In the genomic region with DNA sequence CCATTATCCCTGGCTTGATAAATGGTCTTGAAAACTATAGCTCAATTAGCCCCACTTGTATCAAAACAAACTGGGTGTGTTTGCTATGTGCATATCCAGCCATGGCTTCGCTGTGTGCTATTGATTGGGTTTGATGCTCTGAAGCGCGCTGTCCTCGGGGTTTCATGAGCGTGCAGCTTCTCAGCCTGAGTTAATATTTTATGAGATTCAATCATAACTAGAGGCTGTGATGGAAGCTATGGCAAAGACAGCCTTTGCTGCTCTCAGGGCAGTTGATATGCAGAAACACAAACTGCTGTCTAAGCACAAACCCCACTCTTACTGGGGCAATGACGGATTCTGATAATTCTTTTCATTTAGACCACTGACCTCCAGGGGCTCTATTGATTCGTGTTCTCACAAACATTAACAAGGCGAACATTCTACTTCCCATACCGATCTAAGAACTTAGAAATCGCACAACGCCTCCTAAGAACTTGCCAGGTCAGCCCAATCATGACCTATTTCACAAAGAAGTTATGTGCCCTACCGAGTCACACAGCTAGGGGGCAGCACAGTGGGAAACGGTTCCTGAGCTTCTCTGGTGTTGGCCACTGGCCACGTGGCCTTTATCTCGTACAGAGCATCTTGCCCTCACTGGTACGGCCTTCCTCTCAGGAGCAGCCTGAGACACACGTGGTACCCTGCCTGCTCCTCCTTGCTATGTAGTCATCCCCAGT, we compare ENCODE assay signal across 17 mouse cellular contexts. TPM values are rescaled to one million over a fixed set of nuclear protein-coding genes. Genes with fewer than 3 reads are reported as not detected.
DNase-seq lines count a peak whose midpoint lies in the region; ATAC-seq lines count a peak whose summit lies in the region.
"Had no signal": no experiment of that assay in that cellular context is flagged by ENCODE, and none has a peak within 500 bp of the region (broad histone marks: within the 10 kb centered on the region; RNA-seq: fewer than 3 reads in every experiment).

No protein-coding gene starts in this region.

- H3K4me3 ChIP-seq in hindbrain, embryonic 15.5 days = no peak overlapping the region
- no peak overlapping the region for H3K4me3 ChIP-seq in hindbrain, embryonic 10.5 days
- no peak overlapping the region for H3K4me3 ChIP-seq in neural tube, embryonic 13.5 days
- no peak overlapping the region for H3K4me3 ChIP-seq in forebrain, embryonic 11.5 days (ENCODE audit: low read depth, low read length)
- H3K4me3 ChIP-seq: limb, embryonic 13.5 days; lung, embryonic 15.5 days; megakaryocyte, embryonic 14.5 days had no signal

- no peak overlapping the region for H3K4me2 ChIP-seq in hindbrain, embryonic 15.5 days
- H3K4me2 ChIP-seq in neural tube, embryonic 13.5 days = no peak overlapping the region
- no peak overlapping the region for H3K4me2 ChIP-seq in forebrain, embryonic 11.5 days (ENCODE audit: low read depth, low read length, severe bottlenecking)
- H3K4me2 ChIP-seq: limb, embryonic 13.5 days; lung, embryonic 15.5 days had no signal

- no peaks in the 10 kb centered on the region for H3K27me3 ChIP-seq in hindbrain, embryonic 15.5 days
- H3K27me3 ChIP-seq in hindbrain, embryonic 10.5 days (ENCODE audit: insufficient read depth, poor library complexity, severe bottlenecking) = no peaks in the 10 kb centered on the region
- no peaks in the 10 kb centered on the region for H3K27me3 ChIP-seq in neural tube, embryonic 13.5 days
- H3K27me3 ChIP-seq in forebrain, embryonic 11.5 days (ENCODE audit: control insufficient read depth, insufficient read depth, low read length) = no peaks in the 10 kb centered on the region
- H3K27me3 ChIP-seq: limb, embryonic 13.5 days; lung, embryonic 15.5 days had no signal

- ATAC-seq in hindbrain, embryonic 15.5 days (ENCODE audit: low FRiP score, low read depth) = peak; percentile 24; the same call in 1 of the 2 replicates
- peak; percentile 44; the same call in 1 of the 2 replicates for ATAC-seq in megakaryocyte-erythroid progenitor cell, adult 5-6 weeks (replicated peaks; ENCODE audit: low FRiP score, low TSS enrichment, poor library complexity, severe bottlenecking)
- 0 out of 2 replicates have a peak, but pooled peaks have one; percentile 36 for ATAC-seq in neural tube, embryonic 13.5 days (ENCODE audit: low read depth)
- no peak for ATAC-seq in forebrain, embryonic 11.5 days (replicated peaks; ENCODE audit: low FRiP score)
- ATAC-seq: CD4-positive, CD25-positive, alpha-beta regulatory T cell, adult 4 months had no signal

- H3K4me1 ChIP-seq in hindbrain, embryonic 15.5 days (replicated peaks) = peaks cover 6% of the 10 kb centered on the region; the same call in 1 of the 2 replicates
- no peaks in the 10 kb centered on the region; the same call in 1 of the 2 replicates for H3K4me1 ChIP-seq in hindbrain, embryonic 10.5 days (replicated peaks)
- peaks cover 8% of the 10 kb centered on the region; the same call in 1 of the 2 replicates for H3K4me1 ChIP-seq in neural tube, embryonic 13.5 days (replicated peaks)
- H3K4me1 ChIP-seq in forebrain, embryonic 11.5 days (replicated peaks; ENCODE audit: control insufficient read depth, insufficient read depth, low read length) = no peaks in the 10 kb centered on the region
- H3K4me1 ChIP-seq: lung, embryonic 15.5 days had no signal

- no peak for DNase-seq in hindbrain, embryonic 10.5 days (ENCODE audit: low spot score)
- DNase-seq in retina, embryonic 14.5 days (ENCODE audit: low spot score) = peak; percentile 32
- DNase-seq in retina, postnatal 1 day = no peak
- DNase-seq in forebrain, embryonic 11.5 days (ENCODE audit: low spot score) = no peak
- no peak for DNase-seq in adrenal gland, adult 8-10 months
- DNase-seq: cerebellum, adult 11 months; cerebellum, postnatal 36 days; gastrocnemius, postnatal 36 days; kidney, adult 9 months; thymus, postnatal 14 days had no signal

- H3K27ac ChIP-seq in hindbrain, embryonic 15.5 days (replicated peaks) = no peak overlapping the region
- no peak overlapping the region for H3K27ac ChIP-seq in hindbrain, embryonic 10.5 days
- peak overlapping the region; percentile 68 for H3K27ac ChIP-seq in neural tube, embryonic 13.5 days (replicated peaks)
- no peak overlapping the region for H3K27ac ChIP-seq in forebrain, embryonic 11.5 days (ENCODE audit: low read depth, low read length)
- H3K27ac ChIP-seq: limb, embryonic 13.5 days; lung, embryonic 15.5 days had no signal

- H3K9me3 ChIP-seq in hindbrain, embryonic 15.5 days = no peaks in the 10 kb centered on the region
- H3K9me3 ChIP-seq in hindbrain, embryonic 10.5 days = no peaks in the 10 kb centered on the region
- H3K9me3 ChIP-seq in neural tube, embryonic 13.5 days = no peaks in the 10 kb centered on the region
- no peaks in the 10 kb centered on the region for H3K9me3 ChIP-seq in forebrain, embryonic 11.5 days (ENCODE audit: control insufficient read depth, low read length)
- H3K9me3 ChIP-seq: limb, embryonic 13.5 days; lung, embryonic 15.5 days; megakaryocyte, embryonic 14.5 days had no signal

- no peak overlapping the region for H3K9ac ChIP-seq in hindbrain, embryonic 15.5 days
- H3K9ac ChIP-seq in neural tube, embryonic 13.5 days = no peak overlapping the region
- H3K9ac ChIP-seq in forebrain, embryonic 11.5 days (ENCODE audit: low read length) = no peak overlapping the region
- H3K9ac ChIP-seq: limb, embryonic 13.5 days; lung, embryonic 15.5 days had no signal

- WGBS in hindbrain, embryonic 15.5 days = 79% methylated on average over 17 of the region's 17 CpGs
- WGBS in hindbrain, embryonic 10.5 days = 89% methylated on average over 17 of the region's 17 CpGs
- 80% methylated on average over 17 of the region's 17 CpGs for WGBS in neural tube, embryonic 13.5 days
- WGBS in forebrain, embryonic 11.5 days = 91% methylated on average over 17 of the region's 17 CpGs

- H3K36me3 ChIP-seq in hindbrain, embryonic 15.5 days = no peaks in the 10 kb centered on the region
- no peaks in the 10 kb centered on the region for H3K36me3 ChIP-seq in hindbrain, embryonic 10.5 days
- H3K36me3 ChIP-seq in neural tube, embryonic 13.5 days = no peaks in the 10 kb centered on the region
- H3K36me3 ChIP-seq in forebrain, embryonic 11.5 days (ENCODE audit: control insufficient read depth, insufficient read depth, low read length) = no peaks in the 10 kb centered on the region
- H3K36me3 ChIP-seq: lung, embryonic 15.5 days had no signal

RNA-seq across cellular contexts. Expression of a gene that starts 31.6 kb away (rescaled TPM):
- 1.9 and 2.0 TPM in 2 replicates for polyA plus RNA-seq in hindbrain, embryonic 15.5 days (2015; fragmentation: Nextera tagmentation; extraction: Ambion mirVana)
- polyA plus RNA-seq in hindbrain, embryonic 10.5 days (2016; fragmentation: Nextera tagmentation; extraction: Ambion mirVana) = 1.8 and 2.5 TPM in 2 replicates
- not detected in 2 replicates for total RNA-seq in megakaryocyte-erythroid progenitor cell, adult 5-6 weeks (2014; fragmentation: Nextera tagmentation)
- not detected in 2 replicates for total RNA-seq in megakaryocyte-erythroid progenitor cell, adult 5-6 weeks (2017)
- polyA plus RNA-seq in neural tube, embryonic 13.5 days (2015; fragmentation: Nextera tagmentation; extraction: Ambion mirVana) = 3.6 and 5.1 TPM in 2 replicates
- polyA plus RNA-seq in forebrain, embryonic 11.5 days (2014; fragmentation: Nextera tagmentation; extraction: Ambion mirVana) = 1.5 and 2.4 TPM in 2 replicates
- total RNA-seq in adrenal gland, adult 8-10 months (2022) = under 1 TPM in 3 of 4 experiments, not detected in 1; 0.09 to 0.42 (median 0.12) TPM
- polyA plus RNA-seq: CD4-positive, CD25-positive, alpha-beta regulatory T cell, adult 4 months had no signal
